Mouse (Mus musculus) frontal cortex, postnatal 14 days (tissue): ENCODE results near the gene Hsdl2.
"Not testable (repeated sequence)": the region's sequence is repeated elsewhere in the genome, so short reads cannot be mapped to it uniquely, and the experiment has no call there.

Experiments used
- DNase-seq, 2 experiments: peaks; one replicate each; pipeline ENCODE4 v3.0.0; 2022; ENCODE audit warnings: low spot score in 2 of 2

The Hsdl2 gene

DNA sequence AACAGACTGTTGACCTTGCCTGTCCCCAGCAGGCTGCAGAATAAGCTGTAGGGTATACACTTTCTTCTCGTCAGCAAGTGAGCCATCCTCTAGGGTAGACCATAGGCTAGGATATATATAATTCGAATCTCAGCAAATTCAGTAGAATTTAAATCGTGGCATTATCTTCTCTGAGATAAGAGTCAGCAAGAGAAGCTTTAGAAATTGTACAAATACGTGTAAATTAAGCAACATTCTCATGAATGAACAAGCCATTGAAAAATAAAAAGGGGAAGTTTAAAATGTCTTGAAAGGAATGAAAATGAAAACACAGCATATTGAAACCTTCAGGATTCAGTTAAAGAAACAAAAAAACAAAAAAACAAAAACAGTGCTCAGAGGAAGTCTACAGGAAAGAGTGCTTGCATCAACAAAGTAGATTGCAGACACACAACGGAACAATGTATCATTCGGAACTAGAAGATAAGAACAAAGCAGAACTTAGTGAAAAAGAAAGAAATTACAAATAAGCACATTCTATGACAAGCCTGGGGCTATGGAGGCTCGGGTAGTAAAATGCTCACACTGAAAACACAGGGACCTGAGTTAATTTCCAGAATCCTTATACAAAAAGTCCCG, 15.7 kb upstream of the Hsdl2 start:
- DNase-seq = no peak

DNA sequence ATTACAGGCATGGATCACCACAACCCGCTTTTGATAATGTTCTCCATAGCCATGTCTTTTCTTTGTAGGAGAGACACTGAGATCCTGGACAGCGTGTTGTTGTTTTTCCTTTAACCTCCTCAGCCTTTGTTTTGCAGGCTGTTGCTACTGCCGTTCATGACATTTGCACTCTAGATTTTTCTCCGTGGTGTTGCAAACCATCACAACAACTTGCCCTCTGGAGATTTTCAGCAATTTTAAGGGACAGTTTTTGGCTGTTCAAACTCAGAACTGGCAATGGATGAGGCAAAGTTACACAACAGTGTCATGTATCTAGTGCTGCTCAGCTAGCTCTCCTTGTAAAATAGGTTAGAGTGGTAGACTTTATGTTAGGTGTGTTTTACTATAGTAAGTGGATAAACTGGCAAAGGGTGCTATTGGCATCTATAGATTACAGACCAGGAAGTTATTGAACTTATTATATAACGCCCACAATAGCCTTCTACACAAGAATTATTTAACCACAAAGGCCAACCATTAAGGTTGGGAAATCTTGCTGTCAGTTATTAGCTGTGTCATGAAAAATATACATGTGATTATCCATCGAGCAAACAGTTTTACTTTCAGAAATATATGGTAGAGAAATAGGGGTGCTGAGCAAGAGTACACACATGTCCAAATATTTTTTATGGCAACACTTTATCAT, 13.6 kb upstream of the Hsdl2 start:
- no peak for DNase-seq

- peak in 1 of 2 experiments; percentile 67 for DNase-seq
These were observed 11.8 kb upstream of the Hsdl2 start for GRCm38 (mm10) chr4:59569538-59569937.

DNA sequence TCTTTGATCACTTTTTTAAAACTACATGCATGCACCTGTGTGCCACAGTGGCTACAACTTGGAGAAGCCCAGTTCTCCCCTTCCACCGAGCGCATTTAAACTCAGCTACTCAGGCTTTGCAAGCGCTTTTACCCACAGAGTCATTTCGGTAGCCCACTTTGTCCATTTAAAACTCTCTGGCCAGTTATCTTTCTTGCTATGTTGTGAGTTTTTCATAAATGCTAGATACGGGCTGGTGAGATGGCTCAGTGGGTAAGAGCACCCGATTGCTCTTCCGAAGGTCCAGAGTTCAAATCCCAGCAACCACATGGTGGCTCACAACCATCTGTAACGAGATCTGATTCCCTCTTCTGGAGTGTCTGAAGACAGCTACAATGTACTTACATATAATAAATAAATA, 10.8 kb upstream of the Hsdl2 start:
- not testable (repeated sequence) for DNase-seq

DNA sequence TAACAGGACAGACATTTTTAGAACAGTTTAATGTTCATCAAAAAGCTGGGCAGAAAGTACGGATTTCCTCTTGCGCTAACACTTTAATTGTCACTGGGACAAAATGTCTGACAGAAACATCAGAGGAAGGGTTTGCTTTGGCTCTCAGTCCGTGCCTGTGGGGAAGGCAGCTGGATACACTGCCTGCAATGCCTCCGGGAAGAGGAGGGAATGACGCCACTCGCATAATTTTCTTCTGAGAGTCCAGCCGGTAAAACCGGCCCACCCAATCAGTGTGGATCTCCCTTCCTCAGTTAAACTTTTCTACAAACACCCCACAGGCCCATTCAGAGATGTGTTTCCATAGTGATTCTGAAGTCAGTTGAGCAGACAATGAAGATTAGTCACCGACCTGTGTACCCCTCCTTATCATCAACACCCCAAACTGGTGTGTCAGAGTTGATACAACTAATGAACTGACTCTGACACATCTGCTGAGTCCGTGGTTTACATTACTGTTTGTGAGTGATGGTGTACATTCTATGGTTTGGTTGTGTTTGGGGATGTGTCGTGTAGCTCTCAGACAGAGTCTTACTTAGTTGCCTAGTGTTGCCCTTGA, 8.7 kb upstream of the Hsdl2 start:
- DNase-seq = no peak

DNA sequence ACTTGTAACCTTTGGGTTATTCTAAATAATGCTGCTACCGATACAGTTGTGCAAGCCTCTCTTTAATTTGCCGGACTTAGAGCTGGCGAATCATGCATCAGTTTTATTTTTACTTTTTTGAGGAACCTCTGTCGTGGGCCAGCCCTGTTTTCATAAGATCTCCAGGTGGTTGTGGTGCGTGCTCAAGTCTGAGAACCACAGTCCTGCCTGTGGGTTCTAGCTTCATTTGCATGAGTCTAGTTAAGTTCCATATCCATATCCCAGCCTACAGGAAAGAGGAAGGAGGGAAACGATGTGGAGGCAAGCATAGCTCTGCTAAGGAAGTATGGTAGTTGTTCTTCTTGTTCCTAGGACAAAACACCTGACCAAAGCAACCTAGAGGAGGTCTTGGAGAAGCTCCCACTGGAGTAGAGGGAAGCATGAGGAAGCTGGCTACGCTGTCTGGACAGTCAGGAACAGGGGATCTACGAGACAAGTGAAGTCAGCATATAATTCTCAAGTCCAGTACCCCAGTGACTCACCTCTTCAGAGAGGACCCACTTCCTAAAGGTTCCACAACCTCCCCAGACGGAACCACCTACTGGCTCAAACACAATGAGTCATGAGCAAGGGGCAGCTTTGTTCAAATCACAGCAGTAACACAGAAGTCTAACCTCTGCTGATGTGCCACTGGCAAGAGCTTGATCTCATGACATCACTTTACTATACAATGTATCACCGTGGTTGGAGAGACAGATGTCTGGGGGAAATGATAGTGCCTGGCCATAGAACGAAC, 6.0 kb upstream of the Hsdl2 start:
- no peak for DNase-seq

GRCm38 (mm10) chr4:59580495-59581281, 675 bp upstream of the Hsdl2 start:
- peak in 1 of 2 experiments; percentile 7 for DNase-seq

GRCm38 (mm10) chr4:59582186-59582585, 823 bp downstream of the Hsdl2 start:
- DNase-seq = no peak

GRCm38 (mm10) chr4:59585097-59585496, 3.7 kb downstream of the Hsdl2 start:
- no peak for DNase-seq

DNA sequence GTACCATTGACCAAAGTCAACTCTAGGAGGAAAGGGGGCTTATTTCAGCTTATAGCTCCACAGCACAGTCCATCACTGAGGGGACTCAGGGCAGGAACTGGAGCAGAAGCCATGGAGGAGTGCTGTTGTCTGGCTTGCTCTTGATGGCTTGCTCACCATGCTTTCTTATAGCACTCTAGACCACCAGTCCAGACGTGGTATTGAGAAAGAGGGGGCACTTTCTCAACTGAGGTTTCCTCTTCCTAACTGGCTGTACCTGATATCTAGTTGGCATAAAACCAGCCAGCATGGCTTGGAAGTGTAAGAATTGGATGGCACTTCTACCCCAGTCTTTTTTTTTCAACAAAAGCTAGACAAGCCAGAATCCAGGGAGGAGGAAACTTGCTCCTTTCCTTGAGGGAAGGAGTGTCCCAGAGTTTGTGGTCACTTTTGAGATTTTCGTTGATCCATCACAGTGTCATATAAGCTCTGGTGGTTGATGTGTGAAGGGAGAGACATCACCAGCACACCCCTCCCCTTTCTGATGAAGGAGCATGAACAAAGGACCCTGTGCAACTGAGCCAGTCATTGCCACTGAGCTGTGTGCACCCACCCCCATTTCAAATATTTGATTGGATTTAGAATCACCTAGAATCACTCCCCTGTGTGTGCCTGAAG, 6.0 kb downstream of the Hsdl2 start:
- DNase-seq = no peak

- DNase-seq = no peak
These were observed 6.5 kb downstream of the Hsdl2 start for GRCm38 (mm10) chr4:59587872-59588226.

GRCm38 (mm10) chr4:59594614-59595013, 13.3 kb downstream of the Hsdl2 start:
- DNase-seq = no peak

DNA sequence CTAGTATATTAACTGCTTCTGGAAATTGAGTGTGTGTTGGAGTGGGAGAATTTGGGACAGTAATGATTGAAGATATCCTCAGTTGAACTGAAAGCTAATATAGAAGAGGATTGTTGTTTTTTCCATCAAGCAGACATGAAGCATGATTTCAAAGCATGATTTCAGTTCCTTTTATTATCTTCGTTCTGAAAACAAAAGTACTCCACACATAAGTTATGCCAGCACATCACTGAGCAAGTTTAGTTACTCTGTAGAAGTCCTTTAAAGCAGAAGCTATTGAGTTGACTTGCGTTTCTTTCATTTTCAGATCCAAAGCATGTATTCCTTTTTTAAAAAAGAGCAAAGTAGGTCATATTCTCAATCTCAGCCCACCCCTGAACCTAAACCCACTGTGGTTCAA, 15.2 kb downstream of the Hsdl2 start:
- DNase-seq = no peak

- DNase-seq = no peak
These were observed 21.3 kb downstream of the Hsdl2 start for GRCm38 (mm10) chr4:59602704-59603103.

GRCm38 (mm10) chr4:59604892-59605291, 23.5 kb downstream of the Hsdl2 start:
- no peak for DNase-seq

- DNase-seq = no peak
These were observed 24.1 kb downstream of the Hsdl2 start for GRCm38 (mm10) chr4:59605501-59605900.

GRCm38 (mm10) chr4:59610411-59610810, 29.0 kb downstream of the Hsdl2 start:
- DNase-seq = no peak

DNA sequence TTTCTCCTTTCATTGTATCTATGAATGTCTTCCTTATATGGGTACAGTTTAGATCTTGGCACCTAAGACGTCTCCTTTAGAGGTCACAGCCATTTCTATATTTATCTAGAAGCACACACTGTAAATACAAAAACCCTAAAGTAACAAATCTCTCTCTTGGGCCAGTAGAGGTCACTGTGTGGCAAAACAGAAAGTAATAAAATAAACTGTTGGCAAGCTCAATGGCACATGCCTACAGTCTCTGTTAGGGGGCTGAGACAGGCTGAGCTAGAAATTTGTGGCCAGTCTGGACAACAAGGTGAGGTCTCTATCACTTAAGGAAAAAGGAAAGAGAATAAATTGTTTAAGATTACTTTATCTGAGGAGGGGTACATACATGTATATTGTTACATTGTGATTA, 33.6 kb downstream of the Hsdl2 start:
- DNase-seq = no peak

DNA sequence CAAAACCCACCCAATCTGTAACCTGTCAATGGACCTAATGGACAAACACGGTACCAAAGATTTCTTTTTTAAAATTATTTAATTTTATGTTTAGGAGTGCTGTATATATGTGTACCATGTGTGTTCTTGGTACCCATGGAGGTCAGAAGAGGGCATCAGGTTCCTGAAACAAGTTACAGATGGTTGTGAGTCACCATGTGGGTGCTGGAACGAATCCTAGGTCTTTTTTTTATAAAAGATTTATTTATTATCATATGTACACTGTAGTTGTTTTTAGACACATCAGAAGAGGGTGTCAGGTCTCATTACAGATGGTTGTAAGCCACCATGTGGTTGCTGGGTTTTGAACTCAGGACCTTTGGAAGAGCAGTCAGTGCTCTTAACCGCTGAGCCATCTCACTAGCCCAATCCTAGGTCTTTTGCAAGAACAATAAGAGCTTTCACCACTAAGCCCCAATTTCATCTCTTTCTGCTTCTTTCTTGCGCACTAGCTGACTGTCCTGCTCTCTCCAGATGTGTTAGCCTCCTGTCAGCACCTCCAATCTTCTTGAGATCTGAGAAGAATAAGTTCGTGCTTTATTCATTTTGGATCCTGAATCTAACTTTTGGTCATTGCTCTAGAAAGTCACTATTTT, 38.4 kb downstream of the Hsdl2 start:
- no peak for DNase-seq

- peak in 1 of 2 experiments; percentile 4 for DNase-seq
These were observed 44.3 kb downstream of the Hsdl2 start for GRCm38 (mm10) chr4:59625676-59625997.
